In genomic region chr5:115134234-115135165, GRCm38 (mm10) we compare ENCODE assay signal across 8 mouse cellular contexts. TPM values are rescaled to one million over a fixed set of nuclear protein-coding genes. Genes with fewer than 3 reads are reported as not detected.
DNase-seq lines count a peak whose midpoint lies in the region; ATAC-seq and TF ChIP-seq lines count a peak whose summit lies in the region.

TSS of gene Unc119b (minus strand) at chr5:115134975.

- no peaks in the 10 kb centered on the region for H3K27me3 ChIP-seq in kidney, embryonic 14.5 days (ENCODE audit: control insufficient read depth, insufficient read depth, low read length)
- H3K27me3 ChIP-seq in limb, embryonic 14.5 days (ENCODE audit: control insufficient read depth, insufficient read depth, low read length): no peaks in the 10 kb centered on the region
- no peaks in the 10 kb centered on the region for H3K27me3 ChIP-seq in midbrain, embryonic 16.5 days (ENCODE audit: control insufficient read depth, insufficient read depth, low read depth, low read length)
- no peaks in the 10 kb centered on the region for H3K27me3 ChIP-seq in spleen, adult 2 months (ENCODE audit: control insufficient read depth, insufficient read depth, low read length)

- H3K9ac ChIP-seq in kidney, embryonic 14.5 days (ENCODE audit: low read depth, low read length): peak within 1 kb of the TSS; percentile 87
- peak within 1 kb of the TSS; percentile 85 for H3K9ac ChIP-seq in limb, embryonic 14.5 days (ENCODE audit: low read depth, low read length, severe bottlenecking)
- peak within 1 kb of the TSS; percentile 89 for H3K9ac ChIP-seq in midbrain, embryonic 16.5 days (ENCODE audit: low read depth, low read length)

- peak within 1 kb of the TSS; percentile 91 for H3K4me3 ChIP-seq in embryonic fibroblast, embryonic 13.5 days (ENCODE audit: insufficient read depth, low read length)
- H3K4me3 ChIP-seq in kidney, embryonic 14.5 days (ENCODE audit: low read length): peak within 1 kb of the TSS; percentile 78
- peak within 1 kb of the TSS; percentile 94 for H3K4me3 ChIP-seq in limb, embryonic 14.5 days (replicated peaks; ENCODE audit: low read length)
- H3K4me3 ChIP-seq in midbrain, embryonic 16.5 days (ENCODE audit: low read depth, low read length): peak within 1 kb of the TSS; percentile 79
- H3K4me3 ChIP-seq in spleen, adult 2 months (ENCODE audit: extremely low read depth, insufficient read depth, insufficient read length): peak within 1 kb of the TSS; percentile 94

- under 1% methylated on average over 52 of the region's 81 CpGs for WGBS in kidney, embryonic 14.5 days
- WGBS in limb, embryonic 14.5 days: under 1% methylated on average over 35 of the region's 81 CpGs
- WGBS in midbrain, embryonic 16.5 days: under 1% methylated on average over 64 of the region's 81 CpGs
- 1% methylated on average over 75 of the region's 81 CpGs for WGBS in spleen, adult 2 months

- no peaks in the 10 kb centered on the region for H3K9me3 ChIP-seq in kidney, embryonic 14.5 days (ENCODE audit: control insufficient read depth, low read length)
- H3K9me3 ChIP-seq in limb, embryonic 14.5 days (ENCODE audit: control insufficient read depth, low read length): no peaks in the 10 kb centered on the region
- H3K9me3 ChIP-seq in midbrain, embryonic 16.5 days (replicated peaks; ENCODE audit: control insufficient read depth, low read length, poor library complexity, severe bottlenecking): no peaks in the 10 kb centered on the region

- TF ChIP-seq CTCF in embryonic fibroblast, embryonic 13.5 days (IDR thresholded peaks at IDR 0.05; ENCODE audit: borderline replicate concordance, insufficient read depth, low read length): no peak
- no peak for TF ChIP-seq CTCF in spleen, adult 2 months (IDR thresholded peaks at IDR 0.05; ENCODE audit: extremely low read depth, insufficient read depth, insufficient read length, insufficient replicate concordance)

- peaks cover 12% of the 10 kb centered on the region for H3K36me3 ChIP-seq in kidney, embryonic 14.5 days (ENCODE audit: control insufficient read depth, insufficient read depth, low read length)
- H3K36me3 ChIP-seq in limb, embryonic 14.5 days (ENCODE audit: control insufficient read depth, insufficient read depth, low read length): peaks cover 11% of the 10 kb centered on the region
- H3K36me3 ChIP-seq in midbrain, embryonic 16.5 days (ENCODE audit: control insufficient read depth, insufficient read depth, low read length): no peaks in the 10 kb centered on the region
- peaks cover 2% of the 10 kb centered on the region; the same call in 1 of the 2 replicates for H3K36me3 ChIP-seq in spleen, adult 2 months (ENCODE audit: control insufficient read depth, insufficient read depth, low read length)

- no peaks in the 10 kb centered on the region for H3K4me1 ChIP-seq in embryonic fibroblast, embryonic 13.5 days (ENCODE audit: control insufficient read depth, insufficient read depth, low read length)
- peaks cover 6% of the 10 kb centered on the region; the same call in 1 of the 2 replicates for H3K4me1 ChIP-seq in kidney, embryonic 14.5 days (ENCODE audit: control insufficient read depth, insufficient read depth, low read length)
- H3K4me1 ChIP-seq in limb, embryonic 14.5 days (ENCODE audit: control insufficient read depth, insufficient read depth, low read length): peaks cover 17% of the 10 kb centered on the region
- peaks cover 18% of the 10 kb centered on the region for H3K4me1 ChIP-seq in midbrain, embryonic 16.5 days (ENCODE audit: control insufficient read depth, insufficient read depth, low read length)
- H3K4me1 ChIP-seq in spleen, adult 2 months (ENCODE audit: control insufficient read depth, insufficient read depth, insufficient read length): peaks cover 12% of the 10 kb centered on the region

- TF ChIP-seq POLR2A in embryonic fibroblast, embryonic 13.5 days (IDR thresholded peaks at IDR 0.05; ENCODE audit: low read depth, low read length): peak; percentile 69
- no peak for TF ChIP-seq POLR2A in limb, embryonic 14.5 days (IDR thresholded peaks at IDR 0.05; ENCODE audit: borderline replicate concordance, extremely low read depth, insufficient read depth, insufficient read length)
- TF ChIP-seq POLR2A in spleen, adult 2 months (IDR thresholded peaks at IDR 0.05; ENCODE audit: low read depth, low read length): no peak

- no peak within 1 kb of the TSS for H3K27ac ChIP-seq in embryonic fibroblast, embryonic 13.5 days (ENCODE audit: insufficient read depth, low read length)
- H3K27ac ChIP-seq in kidney, embryonic 14.5 days (ENCODE audit: low read depth, low read length): no peak within 1 kb of the TSS
- H3K27ac ChIP-seq in limb, embryonic 14.5 days (replicated peaks; ENCODE audit: low read depth, low read length): 0 out of 2 replicates have a peak within 1 kb of the TSS, but pooled peaks have one; percentile 52
- peak within 1 kb of the TSS; percentile 62 for H3K27ac ChIP-seq in midbrain, embryonic 16.5 days (ENCODE audit: low read length)
- H3K27ac ChIP-seq in spleen, adult 2 months (ENCODE audit: insufficient read depth, low read length): peak within 1 kb of the TSS; percentile 68

- peak; percentile 94 for ATAC-seq in kidney, embryonic 14.5 days (ENCODE audit: low FRiP score, low TSS enrichment)
- peak; percentile 95 for ATAC-seq in limb, embryonic 14.5 days (ENCODE audit: low FRiP score, low read depth)
- ATAC-seq in midbrain, embryonic 16.5 days: peak; percentile 92

- peak within 1 kb of the TSS; percentile 96 for H3K4me2 ChIP-seq in kidney, embryonic 14.5 days (replicated peaks; ENCODE audit: low read depth, low read length)
- H3K4me2 ChIP-seq in limb, embryonic 14.5 days (replicated peaks; ENCODE audit: low read depth, low read length, severe bottlenecking): peak within 1 kb of the TSS; percentile 84
- H3K4me2 ChIP-seq in midbrain, embryonic 16.5 days (ENCODE audit: low read length): peak within 1 kb of the TSS; percentile 62

- peak; percentile 98 for DNase-seq in B cell, adult 2 months
- DNase-seq in brain, adult 2 months (ENCODE audit: low read depth, low spot score): peak; percentile 92
- DNase-seq in heart, adult 9 months (ENCODE audit: low spot score in 2 of 2): peak; percentile 86 to 88
- DNase-seq in limb, embryonic 14.5 days (ENCODE audit: low spot score): peak; percentile 88
- peak; percentile 67 to 90 for DNase-seq in spleen, adult 2 months (ENCODE audit: low read depth in 1 of 2, low spot score in 2 of 2)

RNA-seq across cellular contexts. Expression of gene Unc119b, which starts in this region (rescaled TPM):
- polyA plus RNA-seq in embryonic fibroblast, embryonic 13.5 days (2011; ENCODE audit: insufficient read length, low read depth, missing spikeins): 18.6 and 19.8 TPM in 2 replicates
- polyA plus RNA-seq in kidney, embryonic 14.5 days (2014; fragmentation: Nextera tagmentation; extraction: Ambion mirVana): 26.3 and 50.3 TPM in 2 replicates
- polyA plus RNA-seq in limb, embryonic 14.5 days (2012; rRNA removed): 44.3 and 53.9 TPM in 2 replicates
- 38.4 and 41.1 TPM in 2 replicates for polyA plus RNA-seq in limb, embryonic 14.5 days (2014; fragmentation: Nextera tagmentation; extraction: Ambion mirVana)
- 27.7 and 30.5 TPM in 2 replicates for polyA plus RNA-seq in midbrain, embryonic 16.5 days (2015; fragmentation: Nextera tagmentation; extraction: Ambion mirVana)
- polyA plus RNA-seq in spleen, adult 2 months (2012; rRNA removed): 38.7 and 44.4 TPM in 2 replicates

Comparison
In these comparisons a context has a peak if more than half of its experiments do, and no peak if none do; other contexts are left out.
1. H3K27ac ChIP-seq: peak in limb, embryonic 14.5 days (single experiment), midbrain, embryonic 16.5 days (single experiment) and spleen, adult 2 months (single experiment); none in embryonic fibroblast, embryonic 13.5 days (single experiment) and kidney, embryonic 14.5 days (single experiment).
2. Peak in every context shown above with its lines, with median percentiles within 50 percentile points of each other: DNase-seq, H3K4me3 ChIP-seq, ATAC-seq, H3K4me2 ChIP-seq and H3K9ac ChIP-seq.